Mouse (Mus musculus) stomach, embryonic 16.5 days (tissue): ENCODE results near the gene Krtap1-4. TPM values are rescaled to one million over a fixed set of nuclear protein-coding genes. Genes with fewer than 3 reads are reported as not detected.
"Not testable (repeated sequence)": the region's sequence is repeated elsewhere in the genome, so short reads cannot be mapped to it uniquely, and the experiment has no call there.

Source experiments
- ATAC-seq: fragments of 200-750 bp; cut with Nextera tagmentation; 2 replicates; pipeline ENCODE4 v1.8.0; 2017; ENCODE audit warnings: moderate number of reproducible peaks, moderate TSS enrichment; ENCODE audit not compliant: insufficient read depth, low FRiP score
- H3K27ac ChIP-seq: fragments of 300-500 bp; sonication (generic); 2 replicates; pipeline ENCODE4 v1.5.1; 2014; ENCODE audit warnings: low read length
- H3K27me3 ChIP-seq: fragments of 300-500 bp; sonication (generic); 2 replicates; pipeline ENCODE4 v1.6.1; 2014; ENCODE audit warnings: low read length, control low read depth, mixed read lengths; ENCODE audit not compliant: control insufficient read depth, insufficient read depth
- H3K36me3 ChIP-seq: fragments of 300-500 bp; sonication (generic); 2 replicates; pipeline ENCODE4 v1.6.1; 2014; ENCODE audit warnings: low read length; ENCODE audit not compliant: control insufficient read depth, insufficient read depth
- H3K4me1 ChIP-seq: fragments of 300-500 bp; sonication (generic); 2 replicates; pipeline ENCODE4 v1.6.1; 2014; ENCODE audit warnings: low read length, control low read depth, mixed read lengths; ENCODE audit not compliant: control insufficient read depth, insufficient read depth
- H3K4me2 ChIP-seq: fragments of 300-500 bp; sonication (generic); 2 replicates; pipeline ENCODE4 v1.6.1; 2014; ENCODE audit warnings: low read depth, low read length, mixed read lengths
- H3K4me3 ChIP-seq: fragments of 300-500 bp; sonication (generic); replicated peaks from 2 replicates; pipeline ENCODE4 v1.5.1; 2014; ENCODE audit warnings: mild to moderate bottlenecking, low read length
- H3K9ac ChIP-seq: fragments of 300-500 bp; sonication (generic); 2 replicates; pipeline ENCODE4 v1.6.1; 2014; ENCODE audit warnings: low read length
- H3K9me3 ChIP-seq: fragments of 300-500 bp; sonication (generic); replicated peaks from 2 replicates; pipeline ENCODE4 v1.6.1; 2016; ENCODE audit warnings: low read length, control low read depth; ENCODE audit not compliant: control insufficient read depth
- WGBS: fragments of 180-500 bp; shearing (Covaris S2); extraction: QIAGEN DNeasy Blood & Tissue Kit; methylation state at CpG from one replicate; pipeline ENCODE4 v1.1.7; 2014; 5-methylcytosine and 5-hydroxymethylcytosine counted together
- polyA plus RNA-seq: library from polyadenylated mRNA; unstranded; fragments of >200 nt; fragmentation: Nextera tagmentation; extraction: Ambion mirVana; gene quantifications from 2 replicates; pipeline ENCODE4 v1.2.1, GENCODE M21; 2015

Gene Krtap1-4
- polyA plus RNA-seq = not detected in 2 replicates

- 70% methylated on average over 5 of the region's 5 CpGs for WGBS
- no peak for ATAC-seq
- no peak within 1 kb of the TSS for H3K4me3 ChIP-seq
These were observed at the start of gene Krtap1-4 for GRCm38 (mm10) chr11:99583245-99583704. TSS of gene Krtap1-4 (minus strand) at chr11:99583654.

DNA sequence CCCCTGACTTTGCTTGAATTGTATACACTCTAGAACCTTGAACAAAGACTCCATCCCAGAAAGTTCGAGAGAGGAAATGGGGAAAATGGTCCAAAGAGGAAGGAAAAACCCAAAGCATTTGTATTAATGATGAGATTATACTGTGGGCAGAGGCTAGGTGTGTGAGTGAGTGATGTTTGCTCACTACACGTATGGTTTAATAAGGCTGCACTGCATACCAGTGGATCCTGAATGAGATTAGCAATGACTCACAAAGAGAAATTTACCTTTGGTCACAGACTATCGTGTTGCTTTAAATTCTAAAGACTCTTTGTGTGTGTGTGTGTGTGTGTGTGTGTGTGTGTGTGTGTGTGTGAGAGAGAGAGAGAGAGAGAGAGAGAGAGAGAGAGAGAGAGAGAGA, 47.4 kb upstream of the Krtap1-4 start:
- H3K27ac ChIP-seq = no peak overlapping the region
- WGBS = 49% methylated on average over 3 of the region's 3 CpGs
- ATAC-seq = peak; percentile 60; the same call in 1 of the 2 replicates
- H3K27me3 ChIP-seq = no peaks in the 10 kb centered on the region
- H3K4me2 ChIP-seq = no peak overlapping the region
- no peak overlapping the region for H3K9ac ChIP-seq
- no peaks in the 10 kb centered on the region for H3K4me1 ChIP-seq
- H3K4me3 ChIP-seq = no peak overlapping the region
- H3K36me3 ChIP-seq = no peaks in the 10 kb centered on the region
- no peaks in the 10 kb centered on the region for H3K9me3 ChIP-seq

More at GRCm38 (mm10) chr11:99583245-99583704, at the start of gene Krtap1-4:
- Histone ChIP-seq H3K9ac (no peak within 1 kb of the TSS), H3K4me2 (no peak within 1 kb of the TSS), H3K9me3 (no peaks in the 10 kb centered on the region), H3K36me3 (no peaks in the 10 kb centered on the region), H3K27me3 (no peaks in the 10 kb centered on the region), H3K27ac (no peak within 1 kb of the TSS), H3K4me1 (no peaks in the 10 kb centered on the region)

- Histone ChIP-seq H3K4me1 (no peaks in the 10 kb centered on the region), H3K4me3 (no peak within 1 kb of the TSS), H3K9me3 (no peaks in the 10 kb centered on the region), H3K27me3 (no peaks in the 10 kb centered on the region), H3K9ac (no peak within 1 kb of the TSS), H3K27ac (no peak within 1 kb of the TSS), H3K4me2 (no peak within 1 kb of the TSS), H3K36me3 (no peaks in the 10 kb centered on the region)
- no peak for ATAC-seq
- WGBS = 79% methylated on average over 4 of the region's 4 CpGs
These were observed 44.7 kb upstream of the Krtap1-4 start, which contains the start of gene Krtap4-1 for GRCm38 (mm10) chr11:99628138-99628537. TSS of gene Krtap4-1 (minus strand) at chr11:99628238.

DNA sequence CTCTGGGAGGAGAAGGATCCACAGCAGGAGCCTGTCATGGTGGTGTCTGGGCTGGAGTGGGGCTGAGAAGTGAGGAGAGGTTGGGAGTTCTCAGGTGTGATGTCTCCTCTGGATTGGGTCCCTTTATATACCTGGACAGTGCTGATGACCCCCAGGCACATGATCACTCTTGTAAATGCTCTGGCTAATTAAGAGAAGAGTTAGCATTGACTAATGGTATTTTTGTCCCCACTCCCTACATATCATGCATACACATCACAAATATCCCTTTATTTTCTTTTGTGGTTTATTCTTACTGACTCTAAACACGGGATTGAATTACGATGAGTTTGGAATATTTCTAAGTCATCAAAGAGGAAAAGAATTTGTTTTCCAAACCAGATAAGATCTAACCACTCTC, 36.9 kb upstream of the Krtap1-4 start, which contains the start of gene Gm11562:
Gene Gm11562, minus strand, starts transcription at position 101 of the 400 bp plus-strand sequence.
- H3K9ac ChIP-seq = no peak within 1 kb of the TSS
- no peaks in the 10 kb centered on the region for H3K36me3 ChIP-seq
- 84% methylated on average over 2 of the region's 2 CpGs for WGBS
- no peak within 1 kb of the TSS for H3K27ac ChIP-seq
- H3K4me3 ChIP-seq = no peak within 1 kb of the TSS
- ATAC-seq = no peak
- no peaks in the 10 kb centered on the region for H3K4me1 ChIP-seq
- H3K4me2 ChIP-seq = no peak within 1 kb of the TSS
- H3K9me3 ChIP-seq = no peaks in the 10 kb centered on the region
- H3K27me3 ChIP-seq = no peaks in the 10 kb centered on the region

- H3K4me3 ChIP-seq = no peak within 1 kb of the TSS
- H3K27me3 ChIP-seq = no peaks in the 10 kb centered on the region
- no peaks in the 10 kb centered on the region for H3K36me3 ChIP-seq
- H3K4me2 ChIP-seq = no peak within 1 kb of the TSS
- H3K4me1 ChIP-seq = no peaks in the 10 kb centered on the region
- no peak for ATAC-seq
- no peak within 1 kb of the TSS for H3K27ac ChIP-seq
- H3K9me3 ChIP-seq = no peaks in the 10 kb centered on the region
- H3K9ac ChIP-seq = no peak within 1 kb of the TSS
- 60% methylated on average over 3 of the region's 3 CpGs for WGBS
These were observed 31.4 kb upstream of the Krtap1-4 start, which contains the start of gene Krtap2-4 for GRCm38 (mm10) chr11:99614796-99615363. TSS of gene Krtap2-4 (minus strand) at chr11:99614846.

GRCm38 (mm10) chr11:99610089-99610488, 26.6 kb upstream of the Krtap1-4 start, which contains the start of gene Gm11937:
TSS of gene Gm11937 (minus strand) at chr11:99610189.
- 36% methylated on average over 1 of the region's 2 CpGs for WGBS
- H3K27ac ChIP-seq, H3K4me1 ChIP-seq, H3K27me3 ChIP-seq, H3K4me3 ChIP-seq, H3K4me2 ChIP-seq, H3K36me3 ChIP-seq, ATAC-seq, H3K9ac ChIP-seq, H3K9me3 ChIP-seq: not testable (repeated sequence)

GRCm38 (mm10) chr11:99609126-99609525, 25.7 kb upstream of the Krtap1-4 start:
- no peak for ATAC-seq
- no peak overlapping the region for H3K4me3 ChIP-seq
- no peak overlapping the region for H3K27ac ChIP-seq
- no peak overlapping the region for H3K9ac ChIP-seq
- no peaks in the 10 kb centered on the region for H3K27me3 ChIP-seq
- no peaks in the 10 kb centered on the region for H3K4me1 ChIP-seq
- H3K9me3 ChIP-seq = no peaks in the 10 kb centered on the region
- 69% methylated on average over 1 of the region's 1 CpGs for WGBS
- H3K4me2 ChIP-seq = no peak overlapping the region
- H3K36me3 ChIP-seq = no peaks in the 10 kb centered on the region

GRCm38 (mm10) chr11:99603208-99603607, 19.8 kb upstream of the Krtap1-4 start, which contains the start of gene Gm11938:
TSS of gene Gm11938 (minus strand) at chr11:99603308.
- not testable (repeated sequence) for H3K4me2 ChIP-seq, H3K27ac ChIP-seq, H3K36me3 ChIP-seq, H3K27me3 ChIP-seq, H3K4me1 ChIP-seq, H3K9me3 ChIP-seq, H3K4me3 ChIP-seq, H3K9ac ChIP-seq, ATAC-seq
- WGBS = 26% methylated on average over 1 of the region's 1 CpGs

GRCm38 (mm10) chr11:99597742-99598141, 14.3 kb upstream of the Krtap1-4 start, which contains the start of gene Krtap9-3:
TSS of gene Krtap9-3 (minus strand) at chr11:99598105.
- not testable (repeated sequence) for ATAC-seq, H3K9me3 ChIP-seq, H3K27ac ChIP-seq, H3K4me3 ChIP-seq, H3K36me3 ChIP-seq, H3K4me1 ChIP-seq, H3K9ac ChIP-seq, H3K27me3 ChIP-seq, H3K4me2 ChIP-seq
- WGBS = 72% methylated on average over 6 of the region's 6 CpGs
